Comparison of ENCODE assay signal across 8 mouse cellular contexts in genomic region chr1:74296477-74296876, GRCm38 (mm10). TPM values are rescaled to one million over a fixed set of nuclear protein-coding genes. Genes with fewer than 3 reads are reported as not detected.
A peak's percentile ranks its signal among the peaks of the same experiment; 100 is the strongest.
DNase-seq lines count a peak whose midpoint lies in the region; ATAC-seq lines count a peak whose summit lies in the region.

No protein-coding gene starts in this region.

- H3K27ac ChIP-seq in limb, embryonic 10.5 days: peak overlapping the region; percentile 81
- H3K27ac ChIP-seq in neural tube, embryonic 14.5 days (ENCODE audit: low read depth, low read length): peak overlapping the region; percentile 82

- DNase-seq in cerebellum, adult 11-12 months: peak; percentile 38
- DNase-seq in cerebellum, postnatal 10 days: no peak
- peak; percentile 47 to 51 for DNase-seq in lung, adult 18-20 months
- DNase-seq in lung, postnatal 4 days: no peak
- DNase-seq in limb, embryonic 10.5 days (ENCODE audit: low spot score): no peak
- DNase-seq in frontal cortex, postnatal 10 days (ENCODE audit: low spot score in 2 of 2): no peak
- no peak for DNase-seq in spleen, postnatal 10 days (ENCODE audit: low spot score in 2 of 2)

- no peaks in the 10 kb centered on the region for H3K9me3 ChIP-seq in limb, embryonic 10.5 days (replicated peaks)
- no peaks in the 10 kb centered on the region for H3K9me3 ChIP-seq in neural tube, embryonic 14.5 days (ENCODE audit: control insufficient read depth, low read length)

- no peak overlapping the region for H3K9ac ChIP-seq in neural tube, embryonic 14.5 days (replicated peaks; ENCODE audit: low read depth, low read length)

- H3K4me3 ChIP-seq in limb, embryonic 10.5 days: no peak overlapping the region
- H3K4me3 ChIP-seq in neural tube, embryonic 14.5 days (ENCODE audit: low read depth, low read length): no peak overlapping the region

- ATAC-seq in neural tube, embryonic 14.5 days (ENCODE audit: low read depth): no peak

- peak overlapping the region; percentile 22; the same call in 1 of the 2 replicates for H3K4me2 ChIP-seq in neural tube, embryonic 14.5 days (ENCODE audit: low read depth, low read length)

- peaks cover 30% of the 10 kb centered on the region for H3K36me3 ChIP-seq in limb, embryonic 10.5 days
- H3K36me3 ChIP-seq in neural tube, embryonic 14.5 days (ENCODE audit: control insufficient read depth, insufficient read depth, low read length): peaks cover 3% of the 10 kb centered on the region; the same call in 1 of the 2 replicates

- peaks cover 30% of the 10 kb centered on the region for H3K4me1 ChIP-seq in limb, embryonic 10.5 days
- H3K4me1 ChIP-seq in neural tube, embryonic 14.5 days (ENCODE audit: control insufficient read depth, insufficient read depth, low read length): peaks cover 10% of the 10 kb centered on the region; the same call in 1 of the 2 replicates

- H3K27me3 ChIP-seq in limb, embryonic 10.5 days (ENCODE audit: low read depth, poor library complexity, severe bottlenecking): no peaks in the 10 kb centered on the region
- H3K27me3 ChIP-seq in neural tube, embryonic 14.5 days (ENCODE audit: control insufficient read depth, insufficient read depth, low read length): no peaks in the 10 kb centered on the region

- 39% methylated on average over 6 of the region's 6 CpGs for WGBS in limb, embryonic 10.5 days
- 70% methylated on average over 6 of the region's 6 CpGs for WGBS in neural tube, embryonic 14.5 days

RNA-seq across cellular contexts. Expression of gene Tmbim1, which starts 8.9 kb away (rescaled TPM):
- polyA plus RNA-seq in limb, embryonic 10.5 days (2016; fragmentation: Nextera tagmentation; extraction: Ambion mirVana): 10.7 and 12.0 TPM in 2 replicates
- polyA plus RNA-seq in neural tube, embryonic 14.5 days (2014; fragmentation: Nextera tagmentation; extraction: Ambion mirVana): 7.3 and 7.5 TPM in 2 replicates

RNA-seq across cellular contexts. Expression of gene Pnkd, which starts 11.7 kb away (rescaled TPM):
- 113 and 121 TPM in 2 replicates for polyA plus RNA-seq in limb, embryonic 10.5 days (2016; fragmentation: Nextera tagmentation; extraction: Ambion mirVana)
- 137 and 145 TPM in 2 replicates for polyA plus RNA-seq in neural tube, embryonic 14.5 days (2014; fragmentation: Nextera tagmentation; extraction: Ambion mirVana)

RNA-seq across cellular contexts. Expression of gene Aamp, which starts 11.9 kb away (rescaled TPM):
- polyA plus RNA-seq in limb, embryonic 10.5 days (2016; fragmentation: Nextera tagmentation; extraction: Ambion mirVana): 263 and 272 TPM in 2 replicates
- polyA plus RNA-seq in neural tube, embryonic 14.5 days (2014; fragmentation: Nextera tagmentation; extraction: Ambion mirVana): 188 and 204 TPM in 2 replicates

RNA-seq across cellular contexts. Expression of gene Gpbar1, which starts 18.1 kb away (rescaled TPM):
- 0.26 TPM in 1 of 2 replicates, not detected in the other for polyA plus RNA-seq in limb, embryonic 10.5 days (2016; fragmentation: Nextera tagmentation; extraction: Ambion mirVana)
- not detected in 2 replicates for polyA plus RNA-seq in neural tube, embryonic 14.5 days (2014; fragmentation: Nextera tagmentation; extraction: Ambion mirVana)

Comparison
In these comparisons a context has a peak if more than half of its experiments do, and no peak if none do; other contexts are left out.
1. DNase-seq: peak in cerebellum, adult 11-12 months (single experiment) and lung, adult 18-20 months (2 of 2); none in cerebellum, postnatal 10 days (0 of 2), lung, postnatal 4 days (0 of 2), limb, embryonic 10.5 days (single experiment), frontal cortex, postnatal 10 days (0 of 2) and spleen, postnatal 10 days (0 of 2).